Mouse (Mus musculus): ENCODE results near the gene Bdkrb2. TPM values are rescaled to one million over a fixed set of nuclear protein-coding genes. Genes with fewer than 3 reads are reported as not detected.
A peak's percentile ranks its signal among the peaks of the same experiment; 100 is the strongest.

Gene Bdkrb2
- total RNA-seq (2021): 1 to 10 TPM; 2.1 to 2.5 TPM

DNA sequence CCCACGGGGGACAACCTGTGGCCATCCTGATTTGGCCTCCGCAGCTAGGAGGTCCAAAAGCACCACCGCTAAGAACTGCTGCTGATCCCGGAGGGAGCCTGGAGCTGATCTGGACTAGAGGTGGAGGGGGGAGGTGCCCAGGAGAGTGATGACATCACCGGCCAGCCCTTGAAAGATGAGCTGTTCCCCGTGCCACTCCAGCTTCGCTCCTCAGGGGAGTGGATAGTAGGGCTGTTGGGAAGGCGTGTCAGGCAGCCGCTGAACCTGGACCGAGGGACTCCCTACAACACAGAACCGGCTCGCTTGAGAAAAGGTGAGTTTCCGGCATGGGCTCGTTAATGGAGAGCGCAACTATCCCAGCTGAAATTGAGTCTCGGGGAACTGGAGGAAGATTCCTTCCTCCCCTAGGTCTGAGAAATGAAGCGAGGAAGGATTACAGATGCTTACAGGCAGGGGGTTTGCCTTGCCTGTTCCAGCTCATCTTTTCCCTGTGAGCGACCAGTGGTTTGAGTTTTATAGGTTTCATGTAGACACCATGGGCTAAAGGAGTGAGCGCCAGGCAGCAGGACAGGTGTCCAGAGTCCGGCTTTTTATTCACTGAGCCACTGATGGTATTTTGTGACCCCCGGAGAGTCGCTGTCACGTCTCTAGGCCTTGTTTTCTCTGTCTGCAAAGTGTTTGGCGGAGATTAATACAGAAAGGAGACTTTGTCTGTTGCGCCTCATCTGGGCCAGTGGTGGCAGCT, at the start of gene Bdkrb2:
Gene Bdkrb2 (plus strand): TSS at position 291 of the 745 bp plus-strand sequence.
- peak; percentile 56 for DNase-seq

DNA sequence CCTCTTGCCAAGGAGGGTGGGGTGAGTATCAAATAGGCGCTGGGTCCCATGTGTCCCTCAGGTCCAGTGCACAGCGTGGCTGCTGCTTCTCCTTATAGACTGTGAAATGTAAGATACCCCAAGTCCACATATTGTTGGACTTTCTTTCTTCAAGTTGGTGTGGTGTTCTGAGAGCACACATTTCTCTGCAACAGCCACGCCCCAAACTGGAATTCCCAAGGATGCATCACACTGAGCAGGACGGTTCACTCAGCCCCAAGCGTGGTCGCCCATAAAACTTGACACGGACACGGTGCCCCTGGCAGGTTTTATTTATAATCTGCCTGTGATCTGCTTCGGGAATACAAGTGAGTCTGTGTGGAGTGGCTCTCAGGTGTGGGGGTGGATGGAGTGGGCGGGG, 48.9 kb upstream of the Bdkrb2 start:
- no peak for DNase-seq

DNA sequence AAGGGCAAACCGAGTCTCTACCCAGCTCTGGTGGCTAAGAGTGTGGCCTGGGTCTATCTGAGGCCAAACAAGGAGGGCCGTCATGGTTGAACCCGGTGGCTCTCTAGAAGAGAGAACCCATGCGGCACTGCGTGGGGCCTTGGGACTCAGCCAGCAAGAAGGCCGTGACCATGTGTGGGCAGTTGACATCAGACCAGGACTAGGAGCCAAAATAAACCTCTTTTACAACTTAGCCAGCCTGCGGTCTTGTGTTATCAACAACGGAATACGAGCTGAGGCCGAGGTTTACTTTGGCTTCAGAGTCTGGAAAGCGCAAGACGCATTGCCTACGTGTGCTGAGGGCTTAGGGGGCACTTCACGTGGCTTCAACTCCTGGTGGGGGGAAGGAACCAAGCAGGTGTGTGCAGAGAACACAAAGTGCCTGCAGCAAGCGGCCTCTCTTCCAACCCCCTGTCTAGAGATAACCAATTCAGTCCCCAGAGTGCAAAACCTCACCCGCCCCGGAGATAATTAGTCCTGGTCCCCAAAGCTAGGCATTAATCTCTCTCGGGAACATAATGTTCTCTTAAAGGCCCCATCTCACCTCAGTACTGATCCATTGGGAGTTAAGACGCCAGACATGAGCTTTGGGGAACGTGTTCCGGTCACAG, 45.9 kb upstream of the Bdkrb2 start:
- DNase-seq: peak; percentile 54

DNA sequence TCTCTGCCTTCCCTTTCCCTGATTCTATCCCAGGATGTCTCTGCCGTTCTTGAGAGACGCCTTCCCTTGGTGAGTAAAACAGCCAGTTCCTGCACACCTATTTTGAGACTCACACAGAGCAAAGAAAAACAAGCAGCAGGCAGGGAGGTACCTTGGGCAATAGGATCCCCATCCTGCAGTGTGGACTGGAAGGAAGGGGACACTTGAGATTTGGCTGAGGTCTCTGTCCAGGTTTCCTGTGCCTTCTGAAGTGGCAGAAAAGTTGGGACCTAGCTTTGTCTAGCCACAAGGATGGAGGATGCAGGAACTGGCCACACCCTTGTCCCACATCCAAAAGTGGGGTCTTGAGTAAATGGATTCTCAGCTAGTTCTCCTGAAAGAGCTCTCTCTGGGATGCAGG, 43.2 kb upstream of the Bdkrb2 start:
- no peak for DNase-seq

DNA sequence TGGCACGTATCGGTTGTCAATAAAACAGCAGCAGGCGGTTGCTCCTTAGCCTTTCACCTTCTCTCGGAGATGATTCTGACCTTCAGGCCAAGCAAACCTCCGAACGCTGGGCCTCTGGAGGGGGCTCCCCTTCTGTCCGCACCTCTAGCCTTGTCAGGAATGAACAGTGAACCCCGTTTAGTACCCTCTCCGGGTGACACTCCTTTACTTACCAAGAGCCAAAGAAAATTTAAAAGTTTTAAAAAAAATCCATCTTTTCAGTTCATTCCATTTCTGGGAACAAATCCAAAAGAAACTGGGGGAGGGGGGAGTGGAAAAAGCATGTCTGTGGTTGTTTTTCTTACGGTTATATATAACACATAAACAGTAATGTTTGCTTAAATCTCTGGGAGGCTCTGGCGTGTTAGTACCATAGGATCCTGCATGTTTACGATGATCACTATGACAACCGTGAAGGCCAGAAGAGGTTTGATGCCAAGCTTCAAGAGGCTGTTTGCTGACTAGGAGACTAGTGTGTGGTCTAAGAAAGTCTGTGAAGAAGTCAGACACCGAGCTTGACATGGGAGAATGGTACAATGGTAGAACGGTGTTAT, 41.8 kb upstream of the Bdkrb2 start:
- DNase-seq: no peak

DNA sequence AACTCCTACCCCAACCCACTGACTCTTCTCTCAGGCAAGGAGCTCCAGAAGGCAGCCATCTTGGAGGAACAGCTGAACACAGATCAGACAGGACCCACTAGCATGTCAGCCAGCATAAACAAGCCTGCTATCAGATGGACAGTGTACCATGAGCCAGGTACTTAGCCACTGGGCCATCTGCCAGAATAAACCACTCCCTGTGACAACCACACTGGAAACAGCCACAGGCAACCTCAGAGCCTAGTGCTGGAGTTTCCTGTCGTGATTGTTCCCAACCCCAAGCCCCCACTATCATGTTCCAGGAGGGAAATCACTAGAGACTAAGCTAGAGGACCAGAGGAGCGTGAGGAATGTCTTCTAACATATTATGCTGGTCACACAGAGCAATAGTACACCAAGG, 39.3 kb upstream of the Bdkrb2 start:
- DNase-seq: peak; percentile 49

DNA sequence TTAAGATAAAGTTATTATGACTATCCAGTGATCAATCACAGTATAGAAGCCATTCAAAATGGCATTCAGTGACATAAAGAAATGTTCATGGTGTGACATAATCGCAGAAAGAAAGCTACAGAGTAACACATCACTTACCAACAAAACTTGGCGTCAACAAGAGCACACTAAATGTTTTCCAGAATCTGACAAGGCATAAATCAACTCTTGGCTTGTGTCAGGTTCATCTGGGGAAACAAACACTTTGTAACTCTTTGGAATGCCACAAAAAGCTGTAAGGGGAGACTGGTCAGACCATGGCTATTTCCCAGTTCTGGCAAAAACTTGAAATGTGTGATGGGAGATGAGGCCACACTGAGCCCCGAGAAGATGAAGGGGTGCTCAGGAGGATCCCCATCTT, 36.8 kb upstream of the Bdkrb2 start:
- no peak for DNase-seq

DNA sequence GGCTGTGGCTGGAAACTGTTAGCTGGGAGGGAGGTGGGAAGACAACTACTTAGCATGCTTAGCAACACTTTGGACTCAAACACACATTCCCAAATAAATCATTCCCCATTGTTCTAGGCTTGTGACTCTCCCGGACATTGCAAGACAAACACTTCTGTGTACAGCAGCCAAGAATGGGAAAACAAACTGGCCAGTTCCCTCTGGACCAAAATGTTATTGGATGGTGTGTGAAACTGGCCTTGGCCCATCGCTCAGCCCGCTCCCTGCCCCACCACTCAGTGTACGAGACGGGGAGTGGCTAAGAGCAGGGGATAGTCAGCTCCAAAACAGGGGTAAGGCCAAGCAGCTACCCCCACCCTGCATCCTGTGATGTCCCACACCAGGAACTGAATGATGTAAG, 36.2 kb upstream of the Bdkrb2 start:
- DNase-seq: peak; percentile 64

DNA sequence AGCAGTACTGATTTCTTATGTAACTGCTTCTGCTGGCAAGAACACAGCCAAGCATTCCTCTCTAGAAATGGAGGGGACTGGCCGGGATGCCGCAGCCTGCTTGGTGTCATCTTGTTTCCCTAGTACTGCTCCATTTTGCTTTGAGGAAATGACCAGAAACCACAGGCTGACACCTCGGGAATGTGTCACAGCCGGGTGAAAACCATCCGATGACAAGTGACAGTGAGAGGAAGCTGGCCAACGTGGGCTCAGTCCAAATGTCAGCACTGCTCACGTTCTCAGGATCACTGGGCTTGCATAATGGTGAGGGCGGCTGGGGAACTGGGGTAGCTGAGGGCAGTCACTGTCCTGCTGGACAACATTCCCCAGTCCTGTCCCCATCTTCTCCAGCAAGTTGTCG, 33.5 kb upstream of the Bdkrb2 start:
- no peak for DNase-seq

DNA sequence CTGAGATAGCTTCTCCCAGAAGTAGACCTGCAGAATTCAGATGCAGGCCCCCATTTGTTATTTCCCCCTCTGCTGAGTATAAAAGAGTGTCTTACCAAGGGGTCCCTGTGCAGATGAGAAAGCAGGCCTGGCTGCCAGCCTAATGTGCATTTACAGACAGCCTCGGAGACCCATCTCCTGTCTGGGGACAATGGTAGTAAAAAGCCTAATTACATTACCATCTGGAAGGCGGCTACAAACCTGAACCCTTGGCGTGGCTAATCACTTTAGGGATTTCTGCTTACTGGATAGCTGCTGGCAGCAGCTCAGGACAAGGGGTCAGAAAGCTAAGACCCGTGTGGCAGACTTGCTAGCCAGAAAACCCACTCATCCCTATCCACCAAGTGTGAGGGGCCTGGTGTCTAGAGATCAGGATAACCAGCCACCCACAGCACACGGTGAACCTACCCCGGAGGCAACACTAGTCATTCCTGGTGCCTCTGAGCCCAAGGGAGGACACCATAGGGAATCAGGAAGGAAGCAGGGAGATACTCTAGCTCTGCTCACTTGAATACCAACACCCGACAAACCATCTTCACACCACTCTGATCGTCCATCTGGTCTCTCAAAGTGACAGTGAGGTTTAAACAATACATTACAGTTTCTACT, 31.2 kb upstream of the Bdkrb2 start:
- no peak for DNase-seq

DNA sequence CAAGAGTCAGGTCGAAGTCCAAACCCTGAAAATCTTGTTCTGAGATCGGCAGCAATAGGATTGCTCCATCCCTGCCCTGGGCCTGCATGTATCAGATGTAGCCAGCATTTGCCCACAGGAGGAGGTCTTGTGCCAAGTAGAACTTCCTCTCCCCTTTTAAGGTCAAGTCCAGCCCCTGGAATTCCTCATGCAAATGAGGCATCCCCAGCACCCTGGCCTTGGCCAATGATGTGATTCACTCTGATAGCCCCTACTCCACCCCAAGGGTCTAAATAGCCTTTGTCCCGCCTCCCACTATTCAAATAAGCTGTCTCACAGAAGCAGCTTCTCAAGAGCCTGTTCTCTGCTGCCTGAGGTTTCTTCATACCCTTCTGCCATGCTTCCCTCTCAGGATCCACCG, 28.2 kb upstream of the Bdkrb2 start:
- no peak for DNase-seq

DNA sequence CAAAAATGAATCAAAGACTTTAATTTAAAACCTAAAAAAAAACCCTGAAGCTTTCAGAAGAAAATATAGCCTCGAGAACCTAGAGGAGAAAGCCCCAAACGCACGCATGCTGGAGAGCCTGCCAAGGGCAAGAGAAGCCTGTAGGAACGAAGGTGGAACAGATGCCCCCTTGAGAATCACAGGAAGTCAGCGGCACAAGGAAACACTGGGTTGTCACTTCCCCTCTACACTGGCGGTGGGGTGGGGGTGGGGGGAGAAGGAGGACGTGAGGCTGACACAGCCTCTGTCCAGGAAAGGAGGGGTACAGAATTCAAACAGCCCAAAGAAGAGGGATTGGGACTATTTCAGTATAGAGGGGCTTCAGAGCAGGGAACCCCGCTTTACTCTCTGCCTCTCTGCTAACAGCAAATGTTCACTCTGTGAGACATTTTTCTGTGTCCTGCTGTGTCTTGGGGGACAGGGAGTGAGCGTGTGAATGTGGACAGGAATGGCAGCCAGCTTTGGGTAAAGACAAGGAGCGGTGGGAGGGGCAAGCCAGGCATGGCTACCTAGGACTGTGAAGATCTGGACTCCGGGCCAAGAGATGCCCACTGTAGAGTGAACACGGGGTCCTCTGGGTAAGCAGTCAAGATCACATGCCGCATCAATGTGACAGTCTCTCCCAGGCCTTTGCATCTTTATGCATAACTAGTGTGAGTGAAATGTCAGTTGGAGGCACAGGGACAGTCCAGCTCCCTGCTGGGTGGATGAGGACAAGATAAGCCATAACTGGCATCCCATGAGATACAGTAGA, 26.9 kb upstream of the Bdkrb2 start:
- DNase-seq: no peak

DNA sequence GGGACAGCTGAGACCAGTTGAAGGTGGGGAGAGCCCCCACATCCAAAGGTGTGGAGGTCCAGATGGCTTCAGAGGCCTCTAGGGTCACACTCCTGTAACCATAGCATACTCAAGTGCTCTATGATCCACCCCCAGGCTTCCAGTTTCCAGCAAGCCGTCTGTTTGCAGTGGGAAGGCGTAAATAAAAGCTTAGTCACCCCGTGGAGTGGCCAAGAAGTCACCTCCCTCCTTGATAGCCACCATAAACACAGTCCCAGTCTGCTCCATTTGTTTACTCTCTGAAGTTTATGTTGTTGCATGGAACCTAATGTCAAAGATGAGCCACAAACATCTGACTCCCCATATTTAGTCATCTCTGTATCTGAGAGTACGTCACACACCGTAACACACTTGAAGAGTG, 25.9 kb upstream of the Bdkrb2 start:
- DNase-seq: no peak

DNA sequence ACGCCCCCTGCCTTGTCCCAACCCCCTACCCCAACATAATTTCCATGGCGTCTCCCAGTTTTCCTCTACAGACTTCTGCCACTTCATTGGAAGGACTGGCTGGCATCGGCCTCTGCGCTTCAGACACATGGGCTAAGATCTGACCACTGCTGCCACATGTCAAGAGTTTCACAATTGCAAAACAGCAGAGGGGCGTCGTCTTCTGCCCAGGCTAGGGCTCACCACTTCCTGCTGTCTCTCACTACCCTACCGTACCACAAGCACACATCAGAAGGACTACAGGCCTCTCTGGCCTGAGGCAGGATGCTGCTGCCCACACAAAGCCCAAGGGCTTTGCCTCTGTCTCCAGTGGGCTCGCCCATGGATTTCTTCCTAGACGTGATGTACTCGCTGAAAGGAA, 23.4 kb upstream of the Bdkrb2 start:
- DNase-seq: no peak

DNA sequence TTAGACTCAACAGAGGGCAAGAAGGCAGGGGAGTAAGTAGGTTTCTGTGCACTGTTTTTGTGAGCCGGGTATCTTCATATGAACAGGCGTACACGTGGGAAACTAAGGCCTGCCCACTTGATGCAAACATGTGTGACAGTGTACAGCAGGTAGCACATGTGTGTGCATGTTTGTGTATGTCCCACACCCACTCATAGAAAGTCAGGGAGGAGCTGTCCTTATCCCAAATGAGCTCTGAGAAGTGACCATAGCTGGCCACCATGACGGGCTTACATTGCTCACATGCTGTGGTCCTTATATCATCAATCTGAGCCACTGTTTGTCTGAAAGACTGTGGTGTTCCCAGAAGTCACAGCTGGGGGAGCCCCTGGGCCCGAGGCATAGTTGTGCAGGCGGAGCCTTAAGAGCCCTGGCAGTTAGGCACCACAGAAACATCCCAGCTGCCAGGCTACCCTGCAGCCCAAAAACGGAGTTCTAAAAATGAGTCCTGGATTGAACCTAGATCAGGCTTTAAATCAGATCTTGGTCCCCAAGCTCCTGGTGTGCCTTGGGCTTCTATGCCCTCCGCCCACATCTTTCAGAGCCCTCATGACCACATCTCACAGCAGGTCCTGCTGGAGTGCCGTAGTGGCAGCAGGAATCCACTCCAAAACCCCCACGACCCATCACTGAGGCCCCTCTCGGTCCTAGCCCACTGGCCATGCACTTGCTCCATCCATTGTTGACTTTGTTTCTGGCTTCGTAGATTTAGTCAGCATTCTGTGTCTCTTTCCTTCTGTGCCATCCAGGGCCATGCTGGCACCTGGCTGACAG, 21.2 kb upstream of the Bdkrb2 start:
- no peak for DNase-seq

DNA sequence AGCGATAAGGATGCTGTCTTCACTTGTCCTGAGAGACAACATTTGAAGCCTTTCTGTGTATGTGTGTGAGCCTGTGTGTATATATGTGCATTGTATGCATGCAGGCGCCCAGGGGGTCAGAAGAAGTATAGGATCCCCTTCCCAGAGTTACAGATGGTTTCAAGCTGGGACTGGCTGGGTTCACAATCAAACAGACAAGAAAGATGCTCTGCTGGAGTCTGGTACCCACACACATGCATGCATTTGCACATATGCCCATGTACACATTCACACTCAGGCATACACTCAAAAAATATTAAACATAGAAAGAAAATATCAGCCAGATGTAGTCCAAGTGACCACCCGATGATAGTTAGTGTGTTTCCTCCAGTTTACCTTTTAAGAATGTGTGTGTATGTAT, 20.5 kb upstream of the Bdkrb2 start:
- no peak for DNase-seq

DNA sequence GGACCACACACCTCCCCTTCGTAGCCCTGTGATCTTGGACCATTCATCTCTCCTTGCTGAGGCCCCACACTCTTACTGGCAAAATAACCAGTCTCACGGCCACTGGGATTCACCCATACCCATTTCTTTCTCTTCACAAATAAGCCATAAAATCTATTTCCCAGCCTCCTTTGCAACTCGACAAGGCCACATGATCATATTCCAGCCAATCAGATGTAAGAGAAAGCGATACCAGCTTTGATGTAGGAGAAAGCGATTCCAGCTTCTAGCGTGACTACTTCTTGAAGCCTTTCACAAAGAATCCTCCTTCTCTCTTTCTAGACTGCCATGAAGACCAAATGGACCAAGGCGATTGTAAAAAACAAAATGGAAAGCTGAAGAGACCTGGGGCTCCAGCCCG, 19.9 kb upstream of the Bdkrb2 start:
- DNase-seq: no peak

DNA sequence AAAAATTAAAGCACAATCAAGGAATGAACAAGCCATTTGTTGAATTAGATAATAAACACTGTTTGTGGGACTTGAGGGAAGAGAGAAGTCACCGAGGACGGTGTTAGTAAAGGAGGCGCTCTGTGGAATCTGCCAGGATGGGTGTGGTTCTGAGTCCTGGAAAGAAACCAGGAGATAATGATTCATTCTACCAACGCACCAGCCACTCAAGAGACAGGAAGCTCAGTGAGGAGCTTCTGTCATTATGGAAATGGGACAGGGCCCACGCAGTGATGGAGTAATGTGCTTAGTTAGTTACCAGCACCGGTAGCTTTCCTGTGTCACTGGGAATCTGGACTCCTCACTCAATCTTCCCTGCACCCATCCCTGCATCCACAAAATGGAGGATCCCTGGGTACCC, 19.3 kb upstream of the Bdkrb2 start:
- DNase-seq: peak; percentile 22

DNA sequence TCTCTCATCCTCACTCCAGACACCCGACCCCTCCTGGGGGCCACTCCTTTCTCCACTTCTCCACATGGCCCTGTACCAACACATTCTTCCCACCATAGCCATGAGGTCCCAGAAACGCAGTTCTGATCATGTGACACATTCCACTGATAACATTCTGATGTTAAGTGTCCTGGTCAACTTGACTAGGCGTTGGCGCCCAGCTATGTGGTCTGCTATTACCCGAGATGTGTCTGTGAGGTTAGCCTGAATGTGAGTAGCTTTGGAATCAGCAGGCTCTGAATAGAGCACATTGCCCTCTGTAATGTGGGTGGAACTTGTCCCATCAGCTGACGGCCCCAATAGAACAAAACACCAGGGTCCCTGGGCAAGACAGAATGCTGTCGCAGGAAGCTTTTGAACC, 18.2 kb upstream of the Bdkrb2 start:
- DNase-seq: no peak

DNA sequence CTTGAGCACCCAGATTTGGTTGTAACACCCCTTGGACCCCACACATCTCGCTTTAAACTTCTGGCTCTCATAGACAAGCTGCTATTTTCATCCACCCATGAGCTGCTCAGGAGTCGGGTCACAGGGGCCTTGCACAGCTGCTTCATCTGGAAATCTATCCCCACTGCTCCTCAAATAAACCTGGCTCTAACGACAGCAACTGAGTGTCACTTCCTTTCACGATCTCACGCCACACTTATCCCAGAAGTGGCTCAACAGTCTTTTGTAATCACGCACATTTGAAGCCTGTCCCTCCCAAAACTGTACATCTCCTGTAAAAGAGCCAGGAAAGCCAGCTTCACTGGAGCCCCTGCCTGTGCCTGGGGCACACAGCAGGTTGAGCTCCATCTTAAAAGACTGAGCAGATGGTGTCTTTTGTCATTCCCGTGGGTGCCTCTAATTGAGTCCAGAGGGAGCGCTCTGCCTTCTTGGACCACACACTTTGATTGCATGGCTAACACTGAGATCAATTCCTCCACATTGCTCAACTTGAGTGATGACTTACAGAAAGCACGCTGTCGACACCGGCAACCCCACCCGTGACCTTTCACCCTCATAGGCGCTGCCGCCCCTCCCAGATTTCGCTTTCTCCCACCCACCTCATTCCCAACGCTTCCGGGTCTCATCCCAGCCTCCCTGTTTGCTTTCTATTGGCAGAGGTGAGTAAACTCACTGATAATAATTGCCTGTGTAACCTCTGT, 17.2 kb upstream of the Bdkrb2 start:
- DNase-seq: peak; percentile 18

DNA sequence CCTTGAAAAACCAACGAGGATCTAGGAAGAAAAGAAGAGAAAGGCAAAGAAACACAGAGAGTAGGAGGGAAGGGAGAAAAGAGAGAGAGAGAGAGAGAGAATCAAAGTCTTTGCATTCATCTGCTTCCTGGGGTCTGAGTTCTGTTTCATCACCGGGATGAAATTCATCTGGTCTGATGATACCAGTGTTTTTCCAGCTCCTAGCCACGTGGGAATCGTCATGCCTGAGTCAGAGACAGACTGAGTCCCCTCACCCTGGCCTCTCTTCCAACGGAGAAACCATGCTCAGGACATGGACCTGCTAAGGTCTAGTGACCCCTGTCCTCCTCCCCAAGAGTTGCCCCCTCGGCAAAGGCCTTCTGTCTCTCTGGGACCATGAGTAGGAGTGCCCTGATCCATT, 16.5 kb upstream of the Bdkrb2 start:
- no peak for DNase-seq
